Mouse (Mus musculus) bone marrow, adult 2 months (tissue): ENCODE measurements at regions not wholly inside any gene's neighbourhood (a gene's known extent, or its start where the extent isn't known, plus 50 kb on each side); places are given as distances from the start of the nearest gene placed in this dataset.

ENCODE experiments used
- CTCF ChIP-seq: fragments of 200-500 bp; IDR thresholded peaks from 2 replicates; pipeline ENCODE4 v1.5.1; 2011; ENCODE audit warnings: low read length, control low read depth; ENCODE audit not compliant: control insufficient read depth, insufficient read depth
- POLR2A ChIP-seq: fragments of 200-500 bp; IDR thresholded peaks from 2 replicates; pipeline ENCODE4 v1.6.1; 2011; ENCODE audit warnings: low read depth, mild to moderate bottlenecking, control low read depth, low read length, borderline replicate concordance; ENCODE audit not compliant: control insufficient read depth

GRCm38 (mm10) chr14:67538696-67539095 is 1529.7 kb upstream of the Gulo start:
- TF ChIP-seq POLR2A (no peak), CTCF (no peak)
